Comparison of ENCODE assay signal across 8 mouse cellular contexts in the genomic region with DNA sequence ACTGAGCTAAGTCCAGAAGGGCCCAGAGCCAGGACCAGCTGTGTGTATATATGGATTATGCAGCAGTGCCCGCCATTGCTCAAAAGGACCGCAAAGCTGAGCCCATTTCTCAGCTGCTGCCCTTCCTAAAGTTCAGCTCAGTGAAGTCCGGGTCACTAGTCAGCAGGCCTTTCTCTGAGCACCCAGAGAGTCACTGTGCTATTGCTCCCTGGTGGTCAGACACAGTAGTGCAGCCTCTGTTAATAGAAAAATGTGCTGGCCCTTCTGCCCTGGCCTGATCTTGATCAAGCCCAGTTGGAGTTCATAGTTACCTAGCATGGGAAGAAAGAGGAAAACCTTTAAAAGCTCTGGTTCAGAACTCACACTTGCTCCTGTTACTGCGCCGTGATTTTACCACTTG. TPM values are rescaled to one million over a fixed set of nuclear protein-coding genes. Genes with fewer than 3 reads are reported as not detected.
DNase-seq lines count a peak whose midpoint lies in the region; ATAC-seq and TF ChIP-seq lines count a peak whose summit lies in the region.

No protein-coding gene starts in this region.

- H3K4me3 ChIP-seq in thymus, adult 2 months (ENCODE audit: control insufficient read depth, insufficient read depth, low read length) = no peak overlapping the region
- no peak overlapping the region for H3K4me3 ChIP-seq in kidney, postnatal 0 days (replicated peaks; ENCODE audit: low read depth, low read length)
- H3K4me3 ChIP-seq in midbrain, postnatal 0 days (ENCODE audit: low read depth, low read length) = no peak overlapping the region

- no peaks in the 10 kb centered on the region for H3K27me3 ChIP-seq in thymus, adult 2 months (ENCODE audit: control insufficient read depth, insufficient read depth, low read length)
- no peaks in the 10 kb centered on the region for H3K27me3 ChIP-seq in kidney, postnatal 0 days (ENCODE audit: insufficient read depth, low read length)
- no peaks in the 10 kb centered on the region for H3K27me3 ChIP-seq in midbrain, postnatal 0 days (ENCODE audit: insufficient read depth, low read length)

- no peak for TF ChIP-seq POLR2A in thymus, adult 2 months (IDR thresholded peaks at IDR 0.05; ENCODE audit: control insufficient read depth, extremely low read depth, insufficient read depth, low read length, poor library complexity)

- DNase-seq in heart, postnatal 14 days = peak; percentile 23 to 50
- DNase-seq in heart, adult 11 months = no peak
- peak; percentile 33 for DNase-seq in thymus, adult 2 months
- no peak for DNase-seq in thymus, adult 18-20 months
- peak; percentile 75 for DNase-seq in cerebellum, adult 11-12 months
- DNase-seq in kidney, postnatal 0 days (ENCODE audit: low spot score) = peak; percentile 61
- peak; percentile 33 for DNase-seq in midbrain, postnatal 0 days (ENCODE audit: low spot score)

- H3K4me1 ChIP-seq in thymus, adult 2 months (replicated peaks; ENCODE audit: control insufficient read depth, insufficient read depth, low read length) = peaks cover 4% of the 10 kb centered on the region
- no peaks in the 10 kb centered on the region for H3K4me1 ChIP-seq in kidney, postnatal 0 days (replicated peaks; ENCODE audit: insufficient read depth, low read length)
- no peaks in the 10 kb centered on the region for H3K4me1 ChIP-seq in midbrain, postnatal 0 days (ENCODE audit: insufficient read depth, low read length)

- no peak for TF ChIP-seq CTCF in thymus, adult 2 months (IDR thresholded peaks at IDR 0.05; ENCODE audit: borderline replicate concordance, control insufficient read depth, extremely low read depth, insufficient read depth, low read length, poor library complexity)
- TF ChIP-seq CTCF in kidney, postnatal 0 days (IDR thresholded peaks at IDR 0.05; ENCODE audit: low read depth) = peak; percentile 70
- peak; percentile 79 for TF ChIP-seq CTCF in midbrain, postnatal 0 days (IDR thresholded peaks at IDR 0.05)

- H3K9me3 ChIP-seq in kidney, postnatal 0 days (replicated peaks; ENCODE audit: low read length) = no peaks in the 10 kb centered on the region
- no peaks in the 10 kb centered on the region for H3K9me3 ChIP-seq in midbrain, postnatal 0 days (ENCODE audit: low read length)

- H3K9ac ChIP-seq in kidney, postnatal 0 days (ENCODE audit: low read depth, low read length) = no peak overlapping the region
- no peak overlapping the region for H3K9ac ChIP-seq in midbrain, postnatal 0 days (replicated peaks; ENCODE audit: low read length, poor library complexity, severe bottlenecking)

- no peak overlapping the region for H3K4me2 ChIP-seq in kidney, postnatal 0 days (ENCODE audit: low read length)
- no peak overlapping the region for H3K4me2 ChIP-seq in midbrain, postnatal 0 days (ENCODE audit: low read depth, low read length, poor library complexity, severe bottlenecking)

- 70% methylated on average over 5 of the region's 5 CpGs for WGBS in thymus, adult 2 months
- WGBS in kidney, postnatal 0 days = 36% methylated on average over 5 of the region's 5 CpGs
- WGBS in midbrain, postnatal 0 days = 36% methylated on average over 5 of the region's 5 CpGs

- intact Hi-C loops in heart, postnatal 14 days (cut with DNase I) = no loop called here

- ATAC-seq in kidney, postnatal 0 days (replicated peaks; ENCODE audit: low FRiP score, low read depth) = no peak
- ATAC-seq in midbrain, postnatal 0 days (ENCODE audit: low FRiP score) = no peak
- ATAC-seq in frontal cortex, adult (ENCODE audit: low TSS enrichment) = no peak

- H3K27ac ChIP-seq in thymus, adult 2 months (ENCODE audit: control insufficient read depth, insufficient read depth, low read length) = no peak overlapping the region
- H3K27ac ChIP-seq in kidney, postnatal 0 days = no peak overlapping the region
- no peak overlapping the region for H3K27ac ChIP-seq in midbrain, postnatal 0 days (ENCODE audit: low read depth, low read length)

- no peaks in the 10 kb centered on the region for H3K36me3 ChIP-seq in thymus, adult 2 months (ENCODE audit: control insufficient read depth, insufficient read depth, low read length)
- H3K36me3 ChIP-seq in kidney, postnatal 0 days (ENCODE audit: insufficient read depth, low read length) = no peaks in the 10 kb centered on the region
- peaks cover 4% of the 10 kb centered on the region; the same call in 1 of the 2 replicates for H3K36me3 ChIP-seq in midbrain, postnatal 0 days (ENCODE audit: insufficient read depth, low read length)

RNA-seq across cellular contexts. Expression of a gene that starts 55.7 kb away (rescaled TPM):
- total RNA-seq in heart, postnatal 14 days (2021) = 1 to 10 TPM; 1.1 to 1.2 TPM
- 0.56 and 1.00 TPM in 2 replicates for polyA plus RNA-seq in thymus, adult 2 months (2012; rRNA removed)
- 0.25 and 0.33 TPM in 2 replicates for polyA plus RNA-seq in kidney, postnatal 0 days (2015; fragmentation: Nextera tagmentation; extraction: Ambion mirVana)
- total RNA-seq in midbrain, postnatal 0 days (2014; rRNA removed) = 12.5 and 13.0 TPM in 2 replicates
- 7.3 and 7.7 TPM in 2 replicates for polyA plus RNA-seq in midbrain, postnatal 0 days (2015; fragmentation: Nextera tagmentation; extraction: Ambion mirVana)

RNA-seq across cellular contexts. Expression of a gene that starts 55.8 kb away (rescaled TPM):
- 1 to 10 TPM in 1 of 2 experiments, under 1 TPM in 1; 0.49 to 2.0 TPM for total RNA-seq in heart, postnatal 14 days (2021)
- polyA plus RNA-seq in thymus, adult 2 months (2012; rRNA removed) = 6.3 and 7.3 TPM in 2 replicates
- 0.39 and 0.65 TPM in 2 replicates for polyA plus RNA-seq in kidney, postnatal 0 days (2015; fragmentation: Nextera tagmentation; extraction: Ambion mirVana)
- total RNA-seq in midbrain, postnatal 0 days (2014; rRNA removed) = 0.94 TPM in 1 of 2 replicates, not detected in the other
- polyA plus RNA-seq in midbrain, postnatal 0 days (2015; fragmentation: Nextera tagmentation; extraction: Ambion mirVana) = 1.3 and 1.8 TPM in 2 replicates

Comparison
In these comparisons a context has a peak if more than half of its experiments do, and no peak if none do; other contexts are left out.
1. DNase-seq: peak in heart, postnatal 14 days (2 of 2), thymus, adult 2 months (single experiment), cerebellum, adult 11-12 months (single experiment), kidney, postnatal 0 days (single experiment) and midbrain, postnatal 0 days (single experiment); none in heart, adult 11 months (single experiment) and thymus, adult 18-20 months (0 of 2).